ENCODE assay signal across 8 mouse cellular contexts in the genomic region with DNA sequence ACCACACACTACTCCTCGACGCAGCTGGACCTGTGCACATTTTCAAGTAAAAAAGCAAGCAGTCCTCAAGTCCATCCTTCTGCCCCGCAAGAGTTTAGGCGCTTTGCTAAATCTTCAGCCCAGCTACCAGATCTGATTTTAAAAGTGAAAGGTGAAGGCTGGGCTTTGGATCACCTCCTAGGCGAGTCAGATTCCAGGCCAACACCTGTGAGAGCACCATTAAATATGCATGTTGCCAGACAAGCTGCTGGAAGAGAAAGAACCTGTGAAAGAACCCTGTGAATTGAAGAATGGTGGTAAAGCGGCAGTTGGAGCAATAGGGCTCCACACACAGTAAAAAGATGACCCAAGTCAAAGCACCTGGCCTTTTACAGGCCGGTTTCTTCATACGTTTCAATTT. TPM values are rescaled to one million over a fixed set of nuclear protein-coding genes. Genes with fewer than 3 reads are reported as not detected.
A peak's percentile ranks its signal among the peaks of the same experiment; 100 is the strongest.
DNase-seq lines count a peak whose midpoint lies in the region; ATAC-seq and TF ChIP-seq lines count a peak whose summit lies in the region.

No protein-coding gene starts in this region.

- H3ac ChIP-seq in C2C12 (ENCODE audit: control insufficient read depth, insufficient read length, low read depth) = peak overlapping the region; percentile 74

- TF ChIP-seq POLR2A in kidney, adult 2 months (IDR thresholded peaks at IDR 0.05; ENCODE audit: low read depth, low read length) = no peak

- peak overlapping the region; percentile 88 for H3K4me3 ChIP-seq in C2C12 (ENCODE audit: insufficient read depth, poor library complexity, severe bottlenecking)
- H3K4me3 ChIP-seq in embryonic facial prominence, embryonic 13.5 days = peak overlapping the region; percentile 64
- peak overlapping the region; percentile 40 for H3K4me3 ChIP-seq in kidney, adult 2 months (ENCODE audit: insufficient read depth, low read depth, low read length)
- H3K4me3 ChIP-seq in midbrain, embryonic 11.5 days (ENCODE audit: low read depth, low read length) = peak overlapping the region; percentile 84

- no peak for ATAC-seq in embryonic facial prominence, embryonic 13.5 days (ENCODE audit: insufficient number of reproducible peaks, insufficient read depth, low FRiP score, low TSS enrichment, low read depth)
- ATAC-seq in midbrain, embryonic 11.5 days (ENCODE audit: low FRiP score) = no peak

- H3K4me1 ChIP-seq in embryonic facial prominence, embryonic 13.5 days = peaks cover 16% of the 10 kb centered on the region
- peaks cover 12% of the 10 kb centered on the region for H3K4me1 ChIP-seq in kidney, adult 2 months (ENCODE audit: control insufficient read depth, insufficient read depth, low read length)
- H3K4me1 ChIP-seq in midbrain, embryonic 11.5 days (ENCODE audit: control insufficient read depth, insufficient read depth, low read length) = peaks cover 12% of the 10 kb centered on the region

- peaks cover 14% of the 10 kb centered on the region for H3K36me3 ChIP-seq in C2C12 (ENCODE audit: control insufficient read depth, insufficient read depth)
- H3K36me3 ChIP-seq in embryonic facial prominence, embryonic 13.5 days = peaks cover 2% of the 10 kb centered on the region; the same call in 1 of the 2 replicates
- H3K36me3 ChIP-seq in kidney, adult 2 months (ENCODE audit: control insufficient read depth, insufficient read depth, low read length) = no peaks in the 10 kb centered on the region
- no peaks in the 10 kb centered on the region for H3K36me3 ChIP-seq in midbrain, embryonic 11.5 days (ENCODE audit: control insufficient read depth, insufficient read depth, low read length)

- H3K9ac ChIP-seq in embryonic facial prominence, embryonic 13.5 days = peak overlapping the region; percentile 85
- peak overlapping the region; percentile 86 for H3K9ac ChIP-seq in midbrain, embryonic 11.5 days (ENCODE audit: low read length)

- peaks cover 61% of the 10 kb centered on the region for H3K79me3 ChIP-seq in C2C12 (ENCODE audit: low read depth)

- 4% methylated on average over 8 of the region's 8 CpGs for WGBS in embryonic facial prominence, embryonic 13.5 days
- 11% methylated on average over 8 of the region's 8 CpGs for WGBS in kidney, adult 2 months
- WGBS in midbrain, embryonic 11.5 days = 7% methylated on average over 8 of the region's 8 CpGs

- peak overlapping the region; percentile 74 for H3K4me2 ChIP-seq in embryonic facial prominence, embryonic 13.5 days
- H3K4me2 ChIP-seq in midbrain, embryonic 11.5 days = peak overlapping the region; percentile 63

- no peak overlapping the region; the same call in 1 of the 2 replicates for H3K27ac ChIP-seq in embryonic facial prominence, embryonic 13.5 days
- H3K27ac ChIP-seq in kidney, adult 2 months (ENCODE audit: insufficient read depth, low read depth, low read length) = peak overlapping the region; percentile 39
- H3K27ac ChIP-seq in midbrain, embryonic 11.5 days (ENCODE audit: low read depth, low read length) = no peak overlapping the region

- peak; percentile 29 for DNase-seq in cerebellum, adult 9-10 months
- DNase-seq in cerebellum, postnatal 4 days (ENCODE audit: low spot score in 2 of 2) = no peak
- peak; percentile 44 for DNase-seq in kidney, adult 2 months
- DNase-seq in midbrain, embryonic 11.5 days (ENCODE audit: low spot score, missing footprints) = peak; percentile 89
- no peak for DNase-seq in MN1 (ENCODE audit: low spot score)
- DNase-seq in ovary, adult 18-20 months (ENCODE audit: low spot score) = no peak

- TF ChIP-seq CTCF in C2C12 (IDR thresholded peaks at IDR 0.05; ENCODE audit: control insufficient read depth, insufficient read depth, insufficient read length) = no peak
- no peak for TF ChIP-seq CTCF in kidney, adult 2 months (conservative IDR thresholded peaks at IDR 0.05; ENCODE audit: insufficient read depth, insufficient read length, low read depth, low read length)

- peaks cover 64% of the 10 kb centered on the region for H3K79me2 ChIP-seq in C2C12 (ENCODE audit: control insufficient read depth, insufficient read depth)

- H3K27me3 ChIP-seq in C2C12 (ENCODE audit: control insufficient read depth, insufficient read depth, insufficient read length) = no peaks in the 10 kb centered on the region
- H3K27me3 ChIP-seq in embryonic facial prominence, embryonic 13.5 days = no peaks in the 10 kb centered on the region
- no peaks in the 10 kb centered on the region for H3K27me3 ChIP-seq in kidney, adult 2 months (replicated peaks; ENCODE audit: control insufficient read depth, insufficient read depth, low read length)
- no peaks in the 10 kb centered on the region for H3K27me3 ChIP-seq in midbrain, embryonic 11.5 days (ENCODE audit: control insufficient read depth, insufficient read depth, low read length)

- H3K9me3 ChIP-seq in embryonic facial prominence, embryonic 13.5 days = no peaks in the 10 kb centered on the region
- H3K9me3 ChIP-seq in midbrain, embryonic 11.5 days (ENCODE audit: control insufficient read depth, low read length) = no peaks in the 10 kb centered on the region

TF ChIP-seq in C2C12, 6 proteins besides CTCF, POLR2A, EP300 and RAD21:
- TF ChIP-seq CEBPB (IDR thresholded peaks at IDR 0.05; ENCODE audit: low read depth) = no peak
- no peak for TF ChIP-seq MYOG (IDR thresholded peaks at IDR 0.05; ENCODE audit: control insufficient read depth, extremely low read depth, insufficient read length)
- TF ChIP-seq MYOD1 (IDR thresholded peaks at IDR 0.05; ENCODE audit: control insufficient read depth, insufficient read length, low read depth) = no peak
- no peak for TF ChIP-seq MAX (IDR thresholded peaks at IDR 0.05)
- no peak for TF ChIP-seq USF1 (IDR thresholded peaks at IDR 0.05; ENCODE audit: low read depth)
- no peak for TF ChIP-seq FOSL1 (IDR thresholded peaks at IDR 0.05; ENCODE audit: insufficient read depth, low read length, poor library complexity, severe bottlenecking)
TF ChIP-seq in C2C12: peak in this region for 0.

RNA-seq across cellular contexts. Expression of a gene that starts 1.4 kb away (rescaled TPM):
- 45.5 TPM for polyA plus RNA-seq in C2C12 (2012; fragmentation: generic; extraction: Trizol)
- 55.5 and 57.0 TPM in 2 replicates for polyA plus RNA-seq in embryonic facial prominence, embryonic 13.5 days (2015; fragmentation: Nextera tagmentation; extraction: Ambion mirVana)
- polyA plus RNA-seq in kidney, adult 2 months (2012; rRNA removed) = 19.9 and 25.3 TPM in 2 replicates
- polyA plus RNA-seq in midbrain, embryonic 11.5 days (2014; fragmentation: Nextera tagmentation; extraction: Ambion mirVana) = 62.4 and 71.5 TPM in 2 replicates

Comparison
In these comparisons a context has a peak if more than half of its experiments do, and no peak if none do; other contexts are left out.
1. DNase-seq: peak in cerebellum, adult 9-10 months (single experiment), kidney, adult 2 months (single experiment) and midbrain, embryonic 11.5 days (single experiment); none in cerebellum, postnatal 4 days (0 of 2), MN1 (single experiment) and ovary, adult 18-20 months (single experiment).
2. Peak in every context shown above with its lines, with median percentiles within 50 percentile points of each other: H3K4me3 ChIP-seq.